Mouse (Mus musculus) hematopoietic multipotent progenitor cell, adult 10-12 weeks (in vitro differentiated cells): ENCODE results near the gene Myo9b. TPM values are rescaled to one million over a fixed set of nuclear protein-coding genes. Genes with fewer than 3 reads are reported as not detected.

Source experiments
- polyA plus RNA-seq: library from polyadenylated mRNA; stranded (reverse); fragments of >175 nt; gene quantifications from 2 replicates; pipeline ENCODE4 v1.2.3, GENCODE M21; 2012; ENCODE audit warnings: low replicate concordance

Myo9b gene
- 99.7 and 179 TPM in 2 replicates for polyA plus RNA-seq

GRCm38 (mm10) chr8:71272286-71273150, at the start of gene Myo9b, which contains the start of gene Haus8:
Gene Myo9b, plus strand, starts transcription at chr8:71272714.
Gene Haus8, minus strand, starts transcription at chr8:71272934.

DNA sequence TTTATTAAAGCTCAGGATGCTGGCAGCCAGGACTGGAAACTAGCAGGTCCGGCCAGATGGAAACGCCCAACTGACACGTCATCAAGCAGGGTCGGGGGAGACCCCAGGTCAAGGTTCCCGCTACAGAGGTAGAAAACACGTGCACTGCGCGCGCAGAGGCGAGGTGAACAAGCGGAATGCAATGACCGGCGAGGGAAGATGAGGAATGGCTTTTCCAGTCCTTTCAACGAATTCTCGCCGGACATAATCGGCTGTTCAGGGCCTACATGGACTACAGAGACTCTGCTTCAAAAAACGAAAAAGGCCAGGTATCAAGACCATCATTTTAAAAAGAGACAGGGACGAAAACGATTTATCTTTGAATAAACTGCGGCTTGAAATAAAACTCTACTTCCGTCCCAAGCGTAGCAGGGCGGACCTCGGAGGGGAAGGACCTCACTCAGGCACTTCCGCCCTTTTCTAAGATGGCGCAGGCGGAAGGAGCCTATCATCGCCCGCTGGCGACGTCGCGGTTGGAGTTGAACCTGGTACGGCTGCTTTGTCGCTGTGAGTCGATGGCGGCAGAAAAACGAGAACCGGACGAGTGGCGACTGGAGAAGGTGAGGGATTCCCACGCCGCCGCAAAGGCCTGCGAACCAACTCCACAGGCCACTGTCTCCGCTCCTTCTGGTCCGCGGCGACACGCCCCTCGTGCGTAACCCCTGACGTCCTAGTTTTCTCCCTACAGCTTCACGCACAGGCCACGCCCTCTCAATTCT, 94.4 kb downstream of the Myo9b start, which contains the start of gene Use1:
Gene Use1 (plus strand): TSS at position 78 of the 758 bp plus-strand sequence.

DNA sequence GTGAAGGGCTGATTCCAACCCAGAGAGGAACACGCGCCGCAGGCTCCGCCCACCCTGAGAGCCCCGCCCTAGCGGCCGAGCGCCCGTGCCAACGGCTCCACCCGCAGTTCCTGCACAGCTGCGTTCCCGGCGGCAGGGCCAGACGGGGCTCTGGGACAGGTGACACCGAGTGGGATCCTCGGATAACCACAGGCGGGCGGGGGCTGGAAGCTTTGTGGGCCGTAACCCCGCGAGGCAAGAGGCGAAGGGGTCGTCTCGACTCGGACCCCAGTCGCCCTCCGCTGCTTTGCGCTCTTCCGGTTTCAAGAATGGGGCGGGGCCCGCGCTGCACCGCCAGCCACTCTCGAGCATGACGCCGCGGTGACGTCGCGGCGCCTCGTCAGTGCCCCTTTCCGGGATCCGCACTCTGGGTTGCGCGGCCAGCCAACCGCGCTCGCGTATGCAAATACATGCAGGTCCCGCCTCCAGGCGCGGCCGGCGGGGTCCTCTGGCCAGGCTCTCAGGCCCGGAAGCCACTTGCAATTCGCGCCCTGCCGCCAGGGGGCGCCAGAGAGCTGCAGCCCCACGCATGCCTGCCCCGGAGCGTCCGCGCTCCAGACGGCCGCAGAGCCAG, 98.8 kb downstream of the Myo9b start, which contains the start of gene Ocel1:
Gene Ocel1 (plus strand): TSS at position 63 of the 613 bp plus-strand sequence.

GRCm38 (mm10) chr8:71381421-71381970, 109.0 kb downstream of the Myo9b start, which contains the start of gene Nr2f6:
Gene Nr2f6, minus strand, starts transcription at chr8:71381960.

GRCm38 (mm10) chr8:71395629-71396028, 123.1 kb downstream of the Myo9b start, which contains the start of gene Ushbp1:
Gene Ushbp1, minus strand, starts transcription at chr8:71395802.

DNA sequence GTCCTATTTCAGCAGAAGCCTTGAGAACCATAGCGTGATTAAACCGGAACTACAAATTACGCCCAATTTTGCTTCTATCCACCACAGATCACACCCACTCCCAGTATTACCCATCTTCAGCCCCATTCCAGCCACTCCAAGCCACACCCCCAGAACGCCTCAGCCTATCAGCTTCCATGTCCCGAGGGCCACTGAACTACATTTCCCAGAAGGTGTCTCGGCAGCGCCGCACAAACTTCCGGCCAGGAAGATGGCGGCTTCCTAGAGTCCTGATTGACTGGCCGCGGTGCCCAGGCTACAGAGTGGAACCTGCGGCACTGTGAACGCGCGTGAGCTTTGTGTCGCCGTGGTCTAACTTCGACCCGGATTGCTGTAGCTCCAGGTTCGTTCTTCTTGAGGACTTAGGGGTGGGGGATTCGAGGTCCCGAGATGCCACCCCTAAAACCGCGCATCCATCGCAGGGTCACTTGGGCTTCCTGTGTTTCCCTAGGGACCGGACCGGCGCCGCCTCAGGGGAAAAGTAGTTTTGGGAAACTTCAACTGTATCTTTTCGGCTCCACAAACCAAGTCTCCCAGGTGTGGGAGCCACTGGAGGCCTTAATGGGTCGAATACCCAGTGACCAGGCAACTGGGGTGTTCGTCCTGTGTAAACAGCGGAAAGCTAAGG, 124.3 kb downstream of the Myo9b start, which contains the start of gene Babam1:
Gene Babam1 (plus strand): TSS at position 223 of the 667 bp plus-strand sequence.

GRCm38 (mm10) chr8:71405401-71406098, 133.0 kb downstream of the Myo9b start, which contains the start of gene Ankle1:
Gene Ankle1, plus strand, starts transcription at chr8:71406010.

Other genes with a start within 250 kb of the Myo9b start
- gene Haus8, start 220 bp downstream of the Myo9b start, polyA plus RNA-seq: 8.3 and 12.3 TPM in 2 replicates
- 230 and 318 TPM in 2 replicates for gene Use1, start 94.1 kb downstream of the Myo9b start, polyA plus RNA-seq
- 49.5 and 128 TPM in 2 replicates for gene Ocel1, start 98.6 kb downstream of the Myo9b start, polyA plus RNA-seq
- gene Nr2f6, start 109.2 kb downstream of the Myo9b start, polyA plus RNA-seq: 47.0 and 71.0 TPM in 2 replicates
- gene Ushbp1, start 123.1 kb downstream of the Myo9b start, polyA plus RNA-seq: 0.64 and 1.2 TPM in 2 replicates
- 86.4 and 115 TPM in 2 replicates for gene Babam1, start 124.1 kb downstream of the Myo9b start, polyA plus RNA-seq
- 4.4 and 11.0 TPM in 2 replicates for gene Ankle1, start 133.3 kb downstream of the Myo9b start, polyA plus RNA-seq
- 63.5 and 128 TPM in 2 replicates for gene Abhd8, start 190.9 kb downstream of the Myo9b start, polyA plus RNA-seq
- 62.6 and 70.7 TPM in 2 replicates for gene Mrpl34, start 192.2 kb downstream of the Myo9b start, polyA plus RNA-seq
- 230 and 542 TPM in 2 replicates for gene Dda1, start 196.5 kb downstream of the Myo9b start, polyA plus RNA-seq
- 8.3 and 23.9 TPM in 2 replicates for gene Ano8, start 213.2 kb downstream of the Myo9b start, polyA plus RNA-seq
- 21.2 and 52.5 TPM in 2 replicates for gene Gtpbp3, start 215.4 kb downstream of the Myo9b start, polyA plus RNA-seq
- 7.0 and 42.5 TPM in 2 replicates for gene Plvap, start 239.0 kb downstream of the Myo9b start, polyA plus RNA-seq